In the genomic region with DNA sequence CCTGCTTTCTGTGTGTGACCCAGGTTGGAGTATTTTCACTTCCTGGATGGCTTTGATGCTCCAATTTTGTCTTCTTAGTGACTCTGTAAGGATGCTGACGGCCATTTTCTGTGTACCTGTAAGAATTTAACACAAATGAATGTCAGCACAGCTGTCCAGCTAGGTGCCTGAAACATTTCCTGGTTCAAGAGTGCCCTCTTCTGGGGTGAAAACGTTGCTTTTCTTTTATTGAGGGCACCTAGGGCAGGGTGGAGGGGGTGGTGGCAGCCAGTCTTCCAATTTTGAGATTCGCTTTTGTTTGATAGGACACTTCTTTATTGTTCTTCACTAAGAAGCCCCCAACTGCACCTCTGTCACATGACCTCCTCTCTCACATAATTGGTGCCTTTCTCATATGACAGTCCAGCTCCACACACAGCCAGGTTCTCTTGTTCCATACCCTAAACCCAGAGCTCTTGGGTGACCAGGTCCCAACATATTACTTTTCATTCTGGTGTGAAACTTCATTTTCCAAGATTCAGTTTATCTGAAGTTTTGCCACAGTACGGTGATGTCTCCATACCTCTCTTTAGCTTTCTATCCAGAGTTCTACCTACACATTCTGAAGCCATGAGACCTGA, we compare ENCODE assay signal across 9 mouse cellular contexts.
DNase-seq lines count a peak whose midpoint lies in the region; ATAC-seq and TF ChIP-seq lines count a peak whose summit lies in the region.
"Had no signal": no experiment of that assay in that cellular context is flagged by ENCODE, and none has a peak within 500 bp of the region (broad histone marks: within the 10 kb centered on the region; RNA-seq: fewer than 3 reads in every experiment).

No protein-coding gene starts in this region.

- intact Hi-C loops in left cerebral cortex, postnatal 25 days (cut with DNase I) = loop anchor here (1.0 to 5.0 kb wide), 3 partner anchors 209 to 741 kb away; no protein-coding TSS in a partner anchor

- H3K4me2 ChIP-seq in forebrain, embryonic 13.5 days = no peak overlapping the region
- no peak overlapping the region for H3K4me2 ChIP-seq in hindbrain, embryonic 14.5 days (replicated peaks)
- H3K4me2 ChIP-seq: liver, embryonic 13.5 days had no signal

- 47% methylated on average over 4 of the region's 4 CpGs for whole genome bisulfite sequencing in forebrain, embryonic 10.5 days
- 39% methylated on average over 4 of the region's 4 CpGs for WGBS in forebrain, embryonic 13.5 days
- WGBS in hindbrain, embryonic 14.5 days = 45% methylated on average over 4 of the region's 4 CpGs

- H3K9me3 ChIP-seq in forebrain, embryonic 10.5 days = no peaks in the 10 kb centered on the region
- H3K9me3 ChIP-seq in forebrain, embryonic 13.5 days (replicated peaks) = no peaks in the 10 kb centered on the region
- H3K9me3 ChIP-seq in ES-E14 (ENCODE audit: control insufficient read depth, insufficient read depth, low read depth, low read length) = no peaks in the 10 kb centered on the region
- H3K9me3 ChIP-seq in hindbrain, embryonic 14.5 days (ENCODE audit: control insufficient read depth, low read length) = no peaks in the 10 kb centered on the region
- H3K9me3 ChIP-seq: liver, embryonic 13.5 days had no signal

- no peak overlapping the region for H3K9ac ChIP-seq in forebrain, embryonic 13.5 days
- no peak overlapping the region for H3K9ac ChIP-seq in ES-E14 (ENCODE audit: insufficient read depth, low read depth, low read length, poor library complexity, severe bottlenecking)
- no peak overlapping the region for H3K9ac ChIP-seq in hindbrain, embryonic 14.5 days
- H3K9ac ChIP-seq: liver, embryonic 13.5 days had no signal

- DNase-seq in forebrain, embryonic 10.5 days (ENCODE audit: extremely low spot score, low spot score) = peak; percentile 37
- no peak for DNase-seq in ES-E14 (ENCODE audit: low read depth, low spot score)
- DNase-seq in cerebellum, postnatal 36 days = peak; percentile 40 to 67
- DNase-seq in hindbrain, embryonic 14.5 days (ENCODE audit: low spot score) = peak; percentile 70
- DNase-seq in left cerebral cortex, postnatal 25 days (ENCODE audit: low spot score in 2 of 2) = peak; percentile 32 to 57
- peak; percentile 9 for DNase-seq in retina, adult 2 months (ENCODE audit: low read depth, low spot score)
- DNase-seq: liver, embryonic 13.5 days had no signal

- H3K27me3 ChIP-seq in forebrain, embryonic 10.5 days (ENCODE audit: poor library complexity, severe bottlenecking) = no peaks in the 10 kb centered on the region
- no peaks in the 10 kb centered on the region for H3K27me3 ChIP-seq in forebrain, embryonic 13.5 days
- no peaks in the 10 kb centered on the region for H3K27me3 ChIP-seq in hindbrain, embryonic 14.5 days (ENCODE audit: control insufficient read depth, insufficient read depth, low read length)
- H3K27me3 ChIP-seq: liver, embryonic 13.5 days had no signal

- H3K4me1 ChIP-seq in forebrain, embryonic 10.5 days = peaks cover 5% of the 10 kb centered on the region; the same call in 1 of the 2 replicates
- H3K4me1 ChIP-seq in forebrain, embryonic 13.5 days = no peaks in the 10 kb centered on the region
- H3K4me1 ChIP-seq in ES-E14 (ENCODE audit: control insufficient read depth in 2 of 2, insufficient read depth in 2 of 2, low read length in 2 of 2, poor library complexity in 1 of 2) = no peaks in the 10 kb centered on the region
- no peaks in the 10 kb centered on the region for H3K4me1 ChIP-seq in hindbrain, embryonic 14.5 days (replicated peaks; ENCODE audit: control insufficient read depth, insufficient read depth, low read length)
- H3K4me1 ChIP-seq: liver, embryonic 13.5 days had no signal

- no peak overlapping the region for H3K4me3 ChIP-seq in forebrain, embryonic 10.5 days
- H3K4me3 ChIP-seq in forebrain, embryonic 13.5 days = no peak overlapping the region
- H3K4me3 ChIP-seq in ES-E14 (ENCODE audit: insufficient read depth in 1 of 2, low read depth in 1 of 2, low read length in 2 of 2, poor library complexity in 1 of 2, severe bottlenecking in 1 of 2) = no peak overlapping the region
- H3K4me3 ChIP-seq in hindbrain, embryonic 14.5 days (replicated peaks; ENCODE audit: low read length) = no peak overlapping the region
- H3K4me3 ChIP-seq: liver, embryonic 13.5 days had no signal

- peak overlapping the region; percentile 48; the same call in 1 of the 2 replicates for H3K27ac ChIP-seq in forebrain, embryonic 10.5 days
- H3K27ac ChIP-seq in forebrain, embryonic 13.5 days = no peak overlapping the region
- H3K27ac ChIP-seq in ES-E14 (ENCODE audit: insufficient read depth, low read depth, low read length, poor library complexity, severe bottlenecking) = no peak overlapping the region
- H3K27ac ChIP-seq in hindbrain, embryonic 14.5 days = no peak overlapping the region
- H3K27ac ChIP-seq: liver, embryonic 13.5 days had no signal

- no peak for ATAC-seq in forebrain, embryonic 13.5 days
- no peak for ATAC-seq in hindbrain, embryonic 14.5 days (ENCODE audit: low FRiP score)
- ATAC-seq in megakaryocyte progenitor cell, adult 5-6 weeks (replicated peaks; ENCODE audit: poor library complexity) = no peak

- in situ Hi-C loops in ES-E14 (cut with MboI; ENCODE audit: low sequenced_read_pairs in 2 of 2, unreplicated experiment in 2 of 2) = loop anchor here in 1 of 2 experiments (25.0 kb wide), 1 partner anchor 731 kb away; no protein-coding TSS in a partner anchor

- H3K36me3 ChIP-seq in forebrain, embryonic 10.5 days (replicated peaks) = no peaks in the 10 kb centered on the region
- no peaks in the 10 kb centered on the region for H3K36me3 ChIP-seq in forebrain, embryonic 13.5 days (ENCODE audit: poor library complexity, severe bottlenecking)
- no peaks in the 10 kb centered on the region for H3K36me3 ChIP-seq in ES-E14 (ENCODE audit: control insufficient read depth, insufficient read depth, low read length, poor library complexity, severe bottlenecking)
- H3K36me3 ChIP-seq in hindbrain, embryonic 14.5 days (replicated peaks; ENCODE audit: control insufficient read depth, insufficient read depth) = no peaks in the 10 kb centered on the region
- H3K36me3 ChIP-seq: liver, embryonic 13.5 days had no signal

TF ChIP-seq in ES-E14, 5 proteins besides CTCF, POLR2A, EP300 and RAD21:
- TF ChIP-seq MAFK (IDR thresholded peaks at IDR 0.05; ENCODE audit: insufficient read depth, low read depth, low read length) (no peak), ZC3H11A (IDR thresholded peaks at IDR 0.05; ENCODE audit: borderline replicate concordance, low read depth, low read length) (peak; percentile 75)
TF ChIP-seq in ES-E14: peak in this region for 1.
